Mouse (Mus musculus) spleen, adult 2 months (tissue): ENCODE data around the gene Pfn1.

Source experiments
- CTCF ChIP-seq: fragments of 200-500 bp; IDR thresholded peaks from 2 replicates; pipeline ENCODE4 v1.5.1; 2011; ENCODE audit warnings: mild to moderate bottlenecking, inconsistent platforms; ENCODE audit not compliant: insufficient read depth, insufficient read length, insufficient replicate concordance; ENCODE audit errors: extremely low read depth
- POLR2A ChIP-seq: fragments of 200-500 bp; IDR thresholded peaks from 2 replicates; pipeline ENCODE4 v1.6.1; 2011; ENCODE audit warnings: low read depth, low read length, inconsistent platforms

DNA sequence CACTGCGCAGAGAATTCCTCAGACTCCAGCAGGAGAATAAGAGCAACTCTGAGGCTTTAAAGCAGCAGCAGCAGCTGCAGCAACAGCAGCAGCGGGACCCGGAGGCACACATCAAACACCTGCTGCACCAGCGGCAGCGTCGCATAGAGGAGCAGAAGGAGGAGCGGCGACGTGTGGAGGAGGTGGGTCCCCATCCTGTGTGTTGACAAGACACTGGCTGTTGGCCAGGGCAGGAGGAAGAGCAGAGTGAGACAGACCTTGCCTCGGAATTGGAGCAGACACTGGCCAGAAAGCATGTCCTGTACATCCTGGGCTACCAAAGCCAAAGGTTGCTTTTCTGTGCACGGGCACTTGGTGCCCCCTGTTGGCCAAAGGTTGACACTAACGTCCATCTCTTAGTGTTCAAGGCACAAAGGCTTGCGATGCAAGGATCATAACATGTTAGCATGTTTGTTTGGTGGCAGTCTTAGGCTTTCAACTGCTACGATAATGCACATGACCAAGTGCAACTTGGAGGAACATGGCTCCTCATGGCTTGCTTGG is 49.3 kb downstream of the Pfn1 start:
- no peak for TF ChIP-seq POLR2A
- TF ChIP-seq CTCF, result peak; percentile 88; the same call in 1 of the 2 replicates
